Mouse (Mus musculus) midbrain, embryonic 16.5 days (tissue): ENCODE measurements around the gene Cops7a. TPM values are rescaled to one million over a fixed set of nuclear protein-coding genes. Genes with fewer than 3 reads are reported as not detected.
A peak's percentile ranks its signal among the peaks of the same experiment; 100 is the strongest.

ENCODE experiments used
- ATAC-seq: fragments of 200-750 bp; cut with Nextera tagmentation; 2 replicates; pipeline ENCODE4 v1.8.0; 2017; ENCODE audit warnings: moderate TSS enrichment
- H3K27ac ChIP-seq: fragments of 300-500 bp; sonication (generic); 2 replicates; pipeline ENCODE4 v1.5.1; 2014; ENCODE audit warnings: mild to moderate bottlenecking, low read length, mixed read lengths
- H3K27me3 ChIP-seq: fragments of 300-500 bp; sonication (generic); 2 replicates; pipeline ENCODE4 v1.6.1; 2014; ENCODE audit warnings: low read depth, low read length, mixed read lengths; ENCODE audit not compliant: control insufficient read depth, insufficient read depth
- H3K36me3 ChIP-seq: fragments of 300-500 bp; sonication (generic); 2 replicates; pipeline ENCODE4 v1.6.1; 2014; ENCODE audit warnings: mild to moderate bottlenecking, low read length, moderate library complexity, mixed read lengths; ENCODE audit not compliant: control insufficient read depth, insufficient read depth
- H3K4me1 ChIP-seq: fragments of 300-500 bp; sonication (generic); 2 replicates; pipeline ENCODE4 v1.6.1; 2014; ENCODE audit warnings: mild to moderate bottlenecking, low read length, mixed read lengths; ENCODE audit not compliant: control insufficient read depth, insufficient read depth
- H3K4me2 ChIP-seq: fragments of 300-500 bp; sonication (generic); 2 replicates; pipeline ENCODE4 v1.6.1; 2014; ENCODE audit warnings: mild to moderate bottlenecking, low read length, mixed read lengths
- H3K4me3 ChIP-seq: fragments of 300-500 bp; sonication (generic); 2 replicates; pipeline ENCODE4 v1.5.1; 2014; ENCODE audit warnings: low read depth, mild to moderate bottlenecking, low read length, moderate library complexity, mixed read lengths
- H3K9ac ChIP-seq: fragments of 300-500 bp; sonication (generic); 2 replicates; pipeline ENCODE4 v1.6.1; 2014; ENCODE audit warnings: low read depth, low read length, mixed read lengths
- H3K9me3 ChIP-seq: fragments of 300-500 bp; sonication (generic); replicated peaks from 2 replicates; pipeline ENCODE4 v1.6.1; 2014; ENCODE audit warnings: mild to moderate bottlenecking, low read length, mixed read lengths; ENCODE audit not compliant: control insufficient read depth, poor library complexity, severe bottlenecking
- WGBS: fragments of 180-500 bp; shearing (Covaris S2); extraction: QIAGEN DNeasy Blood & Tissue Kit; methylation state at CpG from one replicate; pipeline ENCODE4 v1.1.7; 2014; 5-methylcytosine and 5-hydroxymethylcytosine counted together
- polyA plus RNA-seq: library from polyadenylated mRNA; unstranded; fragments of >200 nt; fragmentation: Nextera tagmentation; extraction: Ambion mirVana; gene quantifications from 2 replicates; pipeline ENCODE4 v1.2.1, GENCODE M21; 2015

Cops7a gene
- polyA plus RNA-seq, 1 experiment from 2014 or later = 94.0 TPM

- peak overlapping the region; percentile 74 for H3K4me2 ChIP-seq
- H3K4me1 ChIP-seq = peaks cover 50% of the 10 kb centered on the region
- H3K27ac ChIP-seq = peak overlapping the region; percentile 100
- WGBS = under 1% methylated on average over 42 of the region's 89 CpGs
- H3K36me3 ChIP-seq = peaks cover 14% of the 10 kb centered on the region
- H3K4me3 ChIP-seq = peak overlapping the region; percentile 93
- peak overlapping the region; percentile 100 for H3K9ac ChIP-seq
- H3K27me3 ChIP-seq = no peaks in the 10 kb centered on the region
- ATAC-seq = peak; percentile 78
- H3K9me3 ChIP-seq = no peaks in the 10 kb centered on the region
These were observed 47.6 kb downstream of the Cops7a start for GRCm38 (mm10) chr6:124917518-124918330.

- under 1% methylated on average over 49 of the region's 67 CpGs for WGBS
- H3K9me3 ChIP-seq = no peaks in the 10 kb centered on the region
- H3K27ac ChIP-seq = peak overlapping the region; percentile 100
- peak overlapping the region; percentile 99 for H3K4me2 ChIP-seq
- peak overlapping the region; percentile 100 for H3K9ac ChIP-seq
- peaks cover 50% of the 10 kb centered on the region for H3K4me1 ChIP-seq
- H3K36me3 ChIP-seq = peaks cover 14% of the 10 kb centered on the region
- H3K27me3 ChIP-seq = no peaks in the 10 kb centered on the region
- peak; percentile 54 for ATAC-seq
- H3K4me3 ChIP-seq = peak overlapping the region; percentile 93
These were observed 48.4 kb downstream of the Cops7a start for GRCm38 (mm10) chr6:124916695-124917517.

GRCm38 (mm10) chr6:124915942-124916694 lies 49.2 kb downstream of the Cops7a start:
- Histone ChIP-seq H3K4me3 (peak overlapping the region; percentile 93), H3K27me3 (no peaks in the 10 kb centered on the region), H3K4me1 (peaks cover 44% of the 10 kb centered on the region), H3K4me2 (peak overlapping the region; percentile 99), H3K9me3 (no peaks in the 10 kb centered on the region), H3K36me3 (peaks cover 14% of the 10 kb centered on the region), H3K27ac (peak overlapping the region; percentile 100), H3K9ac (peak overlapping the region; percentile 100)
- ATAC-seq = no peak
- under 1% methylated on average over 12 of the region's 12 CpGs for WGBS

GRCm38 (mm10) chr6:124915160-124915941 lies 50.0 kb downstream of the Cops7a start:
- Histone ChIP-seq H3K36me3 (peaks cover 14% of the 10 kb centered on the region), H3K9me3 (no peaks in the 10 kb centered on the region), H3K27me3 (no peaks in the 10 kb centered on the region), H3K9ac (peak overlapping the region; percentile 100), H3K4me1 (peaks cover 37% of the 10 kb centered on the region), H3K27ac (peak overlapping the region; percentile 100), H3K4me2 (peak overlapping the region; percentile 99), H3K4me3 (peak overlapping the region; percentile 93)
- 4% methylated on average over 22 of the region's 22 CpGs for WGBS
- no peak for ATAC-seq

GRCm38 (mm10) chr6:124914511-124914910 lies 50.8 kb downstream of the Cops7a start:
- ATAC-seq = no peak
- H3K4me2 ChIP-seq = peak overlapping the region; percentile 99
- no peaks in the 10 kb centered on the region for H3K9me3 ChIP-seq
- H3K27ac ChIP-seq = peak overlapping the region; percentile 100
- H3K9ac ChIP-seq = peak overlapping the region; percentile 100
- H3K27me3 ChIP-seq = no peaks in the 10 kb centered on the region
- H3K36me3 ChIP-seq = peaks cover 14% of the 10 kb centered on the region
- peak overlapping the region; percentile 93 for H3K4me3 ChIP-seq
- peaks cover 40% of the 10 kb centered on the region for H3K4me1 ChIP-seq
- WGBS = 84% methylated on average over 7 of the region's 7 CpGs

- WGBS = 52% methylated on average over 14 of the region's 14 CpGs
- Histone ChIP-seq H3K4me3 (0 out of 2 replicates have a peak overlapping the region, but pooled peaks have one; percentile 93), H3K27me3 (no peaks in the 10 kb centered on the region), H3K9ac (peak overlapping the region; percentile 100; the same call in 1 of the 2 replicates), H3K27ac (peak overlapping the region; percentile 100), H3K4me2 (peak overlapping the region; percentile 99; the same call in 1 of the 2 replicates), H3K9me3 (no peaks in the 10 kb centered on the region), H3K36me3 (peaks cover 14% of the 10 kb centered on the region), H3K4me1 (peaks cover 36% of the 10 kb centered on the region)
- ATAC-seq = no peak
These were observed 51.5 kb downstream of the Cops7a start for GRCm38 (mm10) chr6:124913721-124914285.

GRCm38 (mm10) chr6:124913214-124913613 lies 52.1 kb downstream of the Cops7a start:
- Histone ChIP-seq H3K4me1 (peaks cover 31% of the 10 kb centered on the region), H3K4me3 (no peak overlapping the region), H3K9me3 (no peaks in the 10 kb centered on the region), H3K27me3 (no peaks in the 10 kb centered on the region), H3K27ac (peak overlapping the region; percentile 100; the same call in 1 of the 2 replicates), H3K4me2 (no peak overlapping the region), H3K36me3 (peaks cover 14% of the 10 kb centered on the region), H3K9ac (no peak overlapping the region)
- WGBS = 63% methylated on average over 6 of the region's 6 CpGs
- ATAC-seq = no peak
